Mouse (Mus musculus) ES-Bruce4 (cell line): ENCODE data around the gene Snap25.

Source experiments
- CTCF ChIP-seq: IDR thresholded peaks from one replicate; pipeline ENCODE4 v1.8.1; 2011; ENCODE audit warnings: low read depth, low read length
- EP300 ChIP-seq: IDR thresholded peaks from 2 replicates; pipeline ENCODE4 v1.6.1; 2011; ENCODE audit warnings: low read depth, low read length; ENCODE audit not compliant: insufficient read depth

- TF ChIP-seq CTCF (no peak), EP300 (no peak)
Measured at GRCm38 (mm10) chr2:136676196-136676595, 37.1 kb upstream of the Snap25 start.
